Mouse (Mus musculus) B cell, adult 2 months (primary cell): ENCODE results near the gene Ap3b1.
"Not testable (repeated sequence)": the region's sequence is repeated elsewhere in the genome, so short reads cannot be mapped to it uniquely, and the experiment has no call there.

Experiments
- DNase-seq, 2 experiments: peaks; one replicate each; pipeline ENCODE4 v3.0.0; 2022

The Ap3b1 gene

GRCm38 (mm10) chr13:94358401-94359265, at the start of gene Ap3b1:
Gene Ap3b1 (plus strand): TSS chr13:94358960.
- peak; percentile 88 to 90 for DNase-seq

DNA sequence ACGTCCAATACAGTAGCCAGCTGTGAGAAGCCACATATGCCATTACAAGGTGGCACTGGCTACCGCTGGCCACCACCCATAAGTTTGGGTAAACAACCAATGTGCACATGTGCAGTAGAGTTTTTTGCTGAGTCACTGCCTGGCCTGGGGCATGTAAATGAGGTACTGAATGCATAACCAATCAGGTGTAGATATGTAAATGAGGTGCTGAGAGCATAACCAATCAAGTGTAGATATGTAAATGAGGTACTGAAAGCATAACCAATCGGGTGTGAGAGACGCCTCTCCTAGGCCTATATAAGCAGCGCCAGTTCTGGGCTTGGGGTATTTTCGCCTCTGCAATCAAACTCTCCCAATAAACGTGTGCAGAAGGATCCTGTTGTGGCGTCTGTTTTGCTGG, 45.9 kb upstream of the Ap3b1 start:
- DNase-seq: not testable (repeated sequence)

DNA sequence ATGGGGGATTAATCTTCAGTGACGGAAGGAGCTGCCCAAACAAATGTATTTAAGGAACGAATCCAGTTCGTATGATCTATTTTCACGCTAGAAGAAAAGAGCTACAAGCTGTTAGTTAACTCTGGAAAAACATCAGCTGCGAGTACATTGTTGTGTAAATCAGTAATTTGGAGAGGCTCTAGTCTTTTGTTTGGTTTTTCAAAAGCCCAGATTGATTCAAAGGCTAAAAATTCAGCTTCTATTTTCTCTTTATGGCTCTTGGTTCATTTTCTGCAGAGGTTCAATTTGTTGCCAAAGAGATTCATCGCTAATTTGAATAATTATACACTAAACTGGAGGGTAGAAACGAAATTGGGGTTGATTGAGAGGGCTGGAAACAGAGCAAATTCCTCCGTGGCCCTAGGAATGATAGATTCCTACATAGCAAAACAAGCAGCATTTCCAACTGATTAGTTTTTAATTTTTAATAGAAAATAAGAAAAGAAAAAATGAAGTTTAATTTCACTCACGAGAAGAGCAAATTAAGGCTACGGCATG, 41.7 kb upstream of the Ap3b1 start:
- DNase-seq: no peak

DNA sequence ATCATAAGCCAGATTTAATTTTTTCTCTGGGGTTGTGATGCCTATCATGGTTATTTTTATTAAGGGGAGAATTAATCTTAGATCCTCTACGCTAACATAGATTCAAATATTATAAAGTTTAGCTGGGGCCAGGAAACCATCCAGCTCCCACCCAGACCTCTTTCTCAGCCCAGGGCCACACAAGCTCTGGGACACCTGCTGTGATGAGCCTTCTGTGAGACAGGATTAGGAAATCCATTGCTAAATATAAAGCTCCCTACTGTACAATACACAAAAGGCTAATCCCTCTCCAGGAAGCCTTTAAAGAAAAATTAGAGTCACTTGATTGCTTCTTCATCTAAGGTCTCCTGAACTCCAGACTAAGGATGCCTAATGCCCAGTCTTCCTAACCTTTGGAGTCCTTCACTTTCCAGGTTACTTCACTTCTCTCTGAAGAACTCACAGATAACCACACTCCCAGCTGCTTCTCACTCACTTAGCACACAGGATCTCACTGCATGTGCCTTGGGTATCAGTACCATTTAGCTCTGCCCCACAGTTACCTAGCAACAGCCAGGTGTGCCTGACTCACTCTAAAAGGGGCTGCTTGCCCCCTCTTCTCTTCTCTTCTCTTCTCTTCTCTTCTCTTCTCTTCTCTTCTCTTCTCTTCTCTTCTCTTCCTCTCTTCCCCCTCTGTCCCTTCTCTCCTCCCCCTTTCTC, 37.5 kb upstream of the Ap3b1 start:
- no peak for DNase-seq

- DNase-seq: no peak
Observed at GRCm38 (mm10) chr13:94322475-94322874, 36.3 kb upstream of the Ap3b1 start.

- no peak for DNase-seq
Observed at GRCm38 (mm10) chr13:94328063-94328462, 30.7 kb upstream of the Ap3b1 start.

GRCm38 (mm10) chr13:94329005-94329404, 29.8 kb upstream of the Ap3b1 start:
- not testable (repeated sequence) for DNase-seq

DNA sequence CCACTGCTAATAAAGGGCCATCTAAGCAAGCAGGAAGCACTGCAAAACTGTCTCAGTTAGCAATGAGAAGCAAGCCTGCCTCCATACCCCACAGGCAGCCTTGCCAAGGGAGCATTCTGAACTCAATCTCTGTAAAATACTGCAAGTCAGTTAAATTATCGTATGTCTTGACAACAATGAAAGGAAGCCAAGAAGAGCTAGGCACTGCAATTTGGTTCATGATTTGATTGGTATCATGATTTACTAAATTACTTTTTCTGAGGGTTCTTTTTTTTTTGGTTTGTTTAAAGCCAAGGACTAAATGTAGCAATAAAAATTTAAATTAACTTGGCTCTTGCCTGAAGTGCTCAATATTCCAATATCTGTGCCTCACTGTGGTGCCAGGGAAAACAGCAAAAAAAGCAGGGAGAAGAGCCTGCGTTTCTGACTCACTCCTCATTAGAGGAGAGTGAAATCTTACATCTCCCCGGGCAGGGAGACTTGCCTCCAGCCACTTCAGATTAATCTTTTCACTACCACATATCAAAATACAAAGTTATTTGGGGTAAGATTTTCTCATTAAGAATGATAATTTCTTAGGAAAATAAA, 28.3 kb upstream of the Ap3b1 start:
- no peak for DNase-seq

DNA sequence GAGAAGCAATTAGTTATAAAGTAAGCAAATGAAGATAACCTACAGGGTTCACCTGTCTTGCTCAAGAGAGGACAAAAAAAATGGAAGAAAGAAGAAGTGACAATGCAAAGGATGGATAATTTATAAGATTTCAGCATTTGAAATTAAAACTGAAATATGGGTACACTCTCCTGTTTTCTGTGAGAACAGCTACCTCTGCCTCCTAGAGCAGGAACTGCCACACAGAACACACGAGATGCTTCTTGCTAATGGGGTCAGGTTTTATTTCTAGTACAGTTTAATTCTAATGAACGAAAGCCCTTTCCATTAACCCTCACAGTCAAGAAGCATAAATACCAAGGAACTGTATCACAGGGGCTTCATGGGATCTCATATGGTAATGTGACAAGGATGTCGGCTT, 20.4 kb upstream of the Ap3b1 start:
- DNase-seq: no peak

- no peak for DNase-seq
Observed at GRCm38 (mm10) chr13:94343192-94343591, 15.6 kb upstream of the Ap3b1 start.

DNA sequence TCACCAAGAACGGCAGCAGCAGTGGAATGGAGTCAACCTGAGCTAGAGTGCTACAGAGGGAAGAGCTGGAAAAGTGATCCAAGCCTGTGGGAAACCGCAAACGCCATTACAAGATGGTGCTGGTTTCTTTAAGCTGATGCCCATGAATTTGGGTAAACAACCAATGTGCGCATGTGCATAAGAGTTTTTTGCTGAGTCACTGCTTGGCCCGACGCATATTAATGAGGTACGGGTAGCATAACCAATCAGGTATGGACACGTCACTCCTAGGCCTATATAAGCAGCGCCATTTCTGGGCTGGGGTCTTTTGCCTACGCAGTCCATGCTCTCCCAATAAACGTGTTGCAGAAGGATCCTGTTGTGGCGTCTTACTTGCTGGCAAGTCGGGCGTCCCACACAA, 14.2 kb upstream of the Ap3b1 start:
- not testable (repeated sequence) for DNase-seq

DNA sequence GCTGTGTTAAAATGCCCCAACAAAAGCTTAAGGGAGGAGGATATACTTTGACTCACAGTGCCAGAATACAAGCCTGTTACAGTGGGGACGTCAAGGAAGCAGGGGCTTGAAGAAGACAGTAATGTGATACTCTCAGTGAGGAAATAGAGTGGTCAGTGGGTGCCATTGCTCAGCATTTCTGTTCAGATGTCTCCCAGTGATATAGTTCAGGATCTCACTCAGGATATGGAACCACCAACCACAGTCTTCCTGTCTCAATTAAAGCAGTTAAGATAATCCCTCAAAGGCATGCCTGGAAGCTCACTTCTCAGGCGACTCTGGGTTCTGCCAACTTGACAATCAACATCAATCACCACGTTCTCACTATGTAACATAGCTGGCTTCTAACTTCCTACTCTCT, 4.2 kb upstream of the Ap3b1 start:
- DNase-seq: no peak

DNA sequence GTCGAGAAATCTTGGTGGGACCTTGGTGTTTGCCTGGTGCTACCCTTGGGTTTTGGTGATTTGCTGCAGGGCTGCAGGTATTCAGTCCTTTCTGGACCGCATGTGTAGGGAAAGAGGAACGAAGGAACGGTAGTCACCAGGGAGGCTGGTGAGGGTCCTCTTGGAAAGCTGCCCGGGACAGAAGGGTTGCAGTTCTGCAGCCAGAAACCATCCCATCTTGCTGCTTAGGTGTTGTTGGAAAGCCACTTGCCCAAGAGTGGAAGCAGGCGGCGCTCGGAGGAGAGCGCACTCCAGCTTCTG, 709 bp upstream of the Ap3b1 start:
- DNase-seq: no peak

DNA sequence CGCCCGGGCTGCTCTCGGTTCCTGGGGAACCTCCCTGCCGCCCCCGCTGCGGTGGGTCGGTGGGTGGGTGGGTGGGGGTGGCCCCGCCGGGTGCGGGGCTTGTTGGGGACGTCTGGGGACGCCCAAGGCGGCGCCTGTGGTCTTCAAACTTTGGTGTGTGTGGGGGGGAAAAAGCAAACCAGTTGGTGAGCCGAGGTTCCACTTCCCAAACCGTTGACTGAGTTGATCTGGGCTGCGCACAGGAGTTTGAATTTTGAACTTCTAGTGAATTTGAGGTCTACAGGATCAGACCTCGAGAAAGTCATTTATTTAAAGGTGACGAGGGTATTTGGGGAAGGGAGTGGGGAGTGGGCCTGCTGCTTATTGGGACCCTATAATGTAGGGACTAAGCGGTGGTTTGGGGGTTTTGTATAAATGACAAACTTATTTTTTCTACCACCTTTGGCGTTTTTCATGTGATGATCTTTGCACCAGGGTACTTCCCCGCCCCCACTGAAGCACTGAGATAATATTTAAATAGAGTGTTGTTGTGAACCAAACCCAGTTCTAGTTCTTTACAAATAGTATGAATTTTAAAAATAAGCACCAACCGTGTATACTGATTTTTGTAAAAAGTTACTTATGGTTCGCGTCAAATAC, 641 bp downstream of the Ap3b1 start:
- DNase-seq: peak; percentile 15 to 31

DNA sequence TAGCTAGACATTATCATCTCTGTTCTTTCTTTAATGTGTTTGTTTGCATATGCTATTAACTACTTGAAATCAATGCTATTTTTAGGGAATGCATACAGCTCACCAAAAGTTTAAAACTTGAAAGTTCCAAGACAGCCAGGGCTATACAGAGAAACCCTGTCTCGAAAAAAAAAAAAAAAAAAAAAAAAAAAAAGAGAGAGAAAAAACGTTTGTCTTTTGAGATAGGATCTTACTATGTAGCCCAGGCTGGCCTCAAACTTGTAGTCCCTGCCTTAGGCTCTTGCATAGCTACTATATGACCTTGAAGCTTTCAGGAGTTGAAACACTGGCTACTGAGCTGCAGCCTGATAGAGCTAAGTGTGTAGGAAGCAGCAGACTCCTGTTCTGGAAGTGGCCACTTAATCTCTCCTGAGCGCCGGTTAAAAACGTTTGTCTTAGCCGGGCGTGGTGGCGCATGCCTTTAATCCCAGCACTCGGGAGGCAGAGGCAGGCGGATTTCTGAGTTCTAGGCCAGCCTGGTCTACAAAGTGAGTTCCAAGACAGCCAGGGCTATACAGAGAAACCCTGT, 2.3 kb downstream of the Ap3b1 start:
- DNase-seq: not testable (repeated sequence)

GRCm38 (mm10) chr13:94364336-94364735, 5.6 kb downstream of the Ap3b1 start:
- DNase-seq: no peak

DNA sequence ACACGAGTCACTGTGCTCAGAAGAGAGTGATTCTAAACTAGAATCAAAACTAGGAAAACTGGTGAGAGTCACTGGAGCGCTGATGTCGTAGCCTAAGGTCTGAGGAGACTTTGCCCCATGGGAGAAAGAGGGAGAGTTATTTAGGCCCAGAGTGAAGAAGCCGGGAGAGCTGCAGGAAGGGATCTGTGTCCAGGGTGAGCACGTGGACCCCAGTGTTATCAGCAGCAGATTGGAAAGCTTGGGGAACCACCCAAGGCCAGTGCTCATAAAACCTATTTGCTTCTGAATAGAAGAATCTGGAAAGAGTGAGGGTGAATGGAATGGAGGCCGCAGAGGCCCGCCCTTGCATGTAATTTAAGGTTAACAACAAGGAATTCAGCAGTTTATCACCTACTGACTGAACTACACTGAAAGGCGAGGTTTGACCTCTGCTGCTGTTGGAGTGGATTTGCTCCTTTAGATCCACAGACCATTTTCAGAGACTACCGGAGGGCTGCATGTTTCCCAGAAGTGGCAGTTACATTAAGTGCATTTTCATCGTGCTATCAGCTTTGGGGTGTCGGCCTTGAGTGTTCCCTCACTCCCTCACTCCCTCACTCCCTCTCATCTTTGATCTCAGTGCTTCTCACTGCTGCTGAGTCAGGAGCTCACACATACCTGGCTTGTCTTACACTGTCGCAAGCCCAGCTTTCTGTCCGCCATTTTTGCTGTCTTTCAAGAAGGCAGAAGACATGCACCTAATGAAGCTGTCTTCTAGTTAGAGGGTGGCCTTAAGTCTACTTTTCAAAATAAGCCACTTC, 6.5 kb downstream of the Ap3b1 start:
- DNase-seq: no peak

DNA sequence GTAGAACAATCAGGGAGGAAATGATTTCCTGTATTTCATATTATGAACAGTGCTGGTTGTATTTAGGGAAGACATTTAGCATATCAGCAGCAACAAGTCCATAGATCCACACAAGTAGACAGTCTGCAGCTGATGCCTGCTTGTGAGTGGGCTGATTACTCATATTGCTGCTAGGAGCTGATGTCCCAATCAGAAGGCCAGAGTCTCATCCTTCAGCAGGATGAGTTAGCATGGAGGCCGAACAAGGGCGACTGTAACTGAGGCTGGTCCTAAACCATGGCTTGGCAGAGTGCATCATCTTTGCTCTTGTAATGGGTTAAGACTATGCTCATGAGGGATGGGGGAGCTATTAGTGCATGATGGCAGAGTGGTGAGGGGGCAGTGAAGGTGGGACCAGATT, 9.1 kb downstream of the Ap3b1 start:
- DNase-seq: no peak

GRCm38 (mm10) chr13:94370521-94370920, 11.8 kb downstream of the Ap3b1 start:
- DNase-seq: no peak

DNA sequence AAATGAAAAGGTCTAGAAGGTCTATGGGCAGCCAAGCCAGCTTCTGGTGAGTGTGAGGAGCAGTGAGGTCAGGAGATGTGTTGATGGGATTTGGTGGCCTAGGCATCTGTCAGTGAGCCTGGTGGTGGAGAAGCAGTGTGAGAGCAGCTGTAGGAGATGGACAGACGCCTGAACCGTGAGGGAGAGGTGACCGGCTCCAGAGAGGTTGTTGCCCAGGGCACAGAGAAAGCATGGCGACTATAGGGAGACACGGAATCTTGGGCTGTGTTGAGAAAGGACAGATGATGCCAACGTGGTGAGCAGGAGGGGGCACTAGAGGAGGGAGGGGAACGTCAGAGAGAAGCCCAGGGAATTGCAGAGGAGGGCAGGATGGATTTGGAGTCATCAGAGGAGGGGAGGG, 13.3 kb downstream of the Ap3b1 start:
- DNase-seq: no peak

GRCm38 (mm10) chr13:94374131-94374530, 15.4 kb downstream of the Ap3b1 start:
- no peak for DNase-seq
